Mouse (Mus musculus) ES-E14 (cell line): Measurements from ENCODE around the gene Slc39a5.
A peak's percentile ranks its signal among the peaks of the same experiment; 100 is the strongest.

ENCODE experiments used
- CHD2 ChIP-seq: IDR thresholded peaks from 2 replicates; pipeline ENCODE4 v1.6.1; 2014; ENCODE audit warnings: mild to moderate bottlenecking, low read depth, low read length, inconsistent platforms
- MAFK ChIP-seq: IDR thresholded peaks from 2 replicates; pipeline ENCODE4 v1.6.1; 2014; ENCODE audit warnings: mild to moderate bottlenecking, low read depth, low read length, inconsistent platforms; ENCODE audit not compliant: insufficient read depth
- ZC3H11A ChIP-seq: IDR thresholded peaks from 2 replicates; pipeline ENCODE4 v1.6.1; 2012; ENCODE audit warnings: low read depth, mild to moderate bottlenecking, inconsistent platforms, low read length, borderline replicate concordance
- ZNF384 ChIP-seq: IDR thresholded peaks from 2 replicates; pipeline ENCODE4 v1.6.1; 2012; ENCODE audit warnings: low read depth, low read length, inconsistent platforms

DNA sequence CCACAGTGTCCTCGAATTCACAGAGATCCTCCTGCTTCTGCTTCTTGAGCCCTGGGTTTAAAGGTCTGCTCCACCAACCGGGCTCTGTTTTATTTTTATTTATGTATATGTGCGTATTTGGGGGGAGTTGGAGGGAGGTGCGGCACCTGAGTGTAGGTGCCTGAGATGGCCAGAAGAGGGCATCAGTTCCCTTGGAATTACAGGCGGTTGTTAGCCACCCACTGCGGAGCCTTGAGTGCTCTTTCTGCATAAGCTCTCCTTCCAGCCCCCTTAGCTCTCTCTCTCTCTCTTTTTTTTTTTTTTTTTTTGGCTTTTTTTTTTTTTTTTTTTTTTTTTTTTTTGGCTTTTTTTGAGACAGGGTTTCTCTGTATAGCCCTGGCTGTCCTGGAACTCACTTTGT is 26.6 kb downstream of the Slc39a5 start:
- peak; percentile 33; the same call in 1 of the 2 replicates for TF ChIP-seq ZC3H11A
- peak; percentile 96 for TF ChIP-seq ZNF384
- no peak for TF ChIP-seq CHD2
- TF ChIP-seq MAFK = no peak
